Mouse (Mus musculus) embryo, embryonic 10.5 days (tissue): ENCODE results near the gene Wwc2.

Experiments
- DNase-seq: peaks from one replicate; pipeline ENCODE4 v3.0.0-alpha.2; 2015; ENCODE audit warnings: low spot score

Wwc2 gene

GRCm38 (mm10) chr8:47989655-47990385, 904 bp downstream of the Wwc2 start:
- DNase-seq = peak; percentile 57

GRCm38 (mm10) chr8:47989211-47989610, 1.5 kb downstream of the Wwc2 start:
- no peak for DNase-seq

GRCm38 (mm10) chr8:47988111-47988510, 2.6 kb downstream of the Wwc2 start:
- no peak for DNase-seq

GRCm38 (mm10) chr8:47985644-47986043, 5.1 kb downstream of the Wwc2 start:
- DNase-seq = no peak

- DNase-seq = peak; percentile 14
Observed at GRCm38 (mm10) chr8:47985243-47985642, 5.5 kb downstream of the Wwc2 start.

GRCm38 (mm10) chr8:47981075-47981474, 9.6 kb downstream of the Wwc2 start:
- no peak for DNase-seq

GRCm38 (mm10) chr8:47979876-47980275, 10.8 kb downstream of the Wwc2 start:
- DNase-seq = no peak

- no peak for DNase-seq
Observed at GRCm38 (mm10) chr8:47978755-47979154, 12.0 kb downstream of the Wwc2 start.

GRCm38 (mm10) chr8:47974963-47975314, 15.8 kb downstream of the Wwc2 start:
- DNase-seq = no peak

GRCm38 (mm10) chr8:47974138-47974962, 16.4 kb downstream of the Wwc2 start:
- DNase-seq = peak; percentile 81

- DNase-seq = no peak
Observed at GRCm38 (mm10) chr8:47971121-47971520, 19.6 kb downstream of the Wwc2 start.

- no peak for DNase-seq
Observed at GRCm38 (mm10) chr8:47970576-47970975, 20.1 kb downstream of the Wwc2 start.

- DNase-seq = no peak
Observed at GRCm38 (mm10) chr8:47967045-47967920, 23.4 kb downstream of the Wwc2 start.

GRCm38 (mm10) chr8:47962484-47962883, 28.2 kb downstream of the Wwc2 start:
- DNase-seq = peak; percentile 13

- DNase-seq = no peak
Observed at GRCm38 (mm10) chr8:47962005-47962404, 28.7 kb downstream of the Wwc2 start.

GRCm38 (mm10) chr8:47957560-47957959, 33.2 kb downstream of the Wwc2 start:
- no peak for DNase-seq

GRCm38 (mm10) chr8:47951380-47951932, 39.3 kb downstream of the Wwc2 start:
- peak; percentile 50 for DNase-seq

- DNase-seq = no peak
Observed at GRCm38 (mm10) chr8:47948836-47949235, 41.9 kb downstream of the Wwc2 start.

GRCm38 (mm10) chr8:47947672-47948618, 42.8 kb downstream of the Wwc2 start:
- DNase-seq = no peak

- DNase-seq = no peak
Observed at GRCm38 (mm10) chr8:47943049-47943448, 47.7 kb downstream of the Wwc2 start.

- DNase-seq = peak; percentile 37
Observed at GRCm38 (mm10) chr8:47941028-47941427, 49.7 kb downstream of the Wwc2 start.
